Mouse (Mus musculus) kidney, adult 10 weeks (tissue): ENCODE results near the gene Grb14. TPM values are rescaled to one million over a fixed set of nuclear protein-coding genes. Genes with fewer than 3 reads are reported as not detected.

Source experiments
- polyA plus RNA-seq: library from polyadenylated mRNA; stranded (reverse); fragments of 350-450 nt; fragmentation: Illumina TruSeq; extraction: RNeasy Lipid Tissue Mini Kit (QIAGEN cat#74804); gene quantifications from one replicate; pipeline ENCODE4 v1.2.3, GENCODE M21; 2014; ENCODE audit warnings: low read depth, low replicate concordance

Grb14 gene
- polyA plus RNA-seq, result 107 TPM

DNA sequence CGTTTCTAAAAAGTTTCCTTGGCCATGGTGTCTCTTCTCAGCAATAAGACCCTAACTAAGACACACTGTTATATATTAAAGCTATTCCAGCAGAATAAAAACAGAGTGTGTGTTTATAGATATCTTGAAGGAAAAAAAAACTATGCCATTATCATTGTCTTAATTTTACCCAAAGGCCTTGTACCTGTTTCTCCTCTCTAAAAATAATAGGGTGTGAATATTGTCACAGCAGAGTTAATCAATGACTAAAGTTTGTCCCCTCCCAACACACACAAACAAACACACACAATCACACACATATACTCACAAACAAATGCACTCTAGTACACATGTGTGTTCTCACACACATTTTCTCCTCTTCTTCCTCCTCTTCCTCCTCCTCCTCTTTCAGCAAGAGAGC, at the start of gene Grb14:
Gene Grb14 (minus strand): TSS at position 101 of the 400 bp plus-strand sequence.

Other genes starting within 250 kb of the Grb14 start
- gene Cobll1, start 214.4 kb upstream of the Grb14 start, polyA plus RNA-seq, result 228 TPM